Mouse (Mus musculus) heart, adult 11 months (tissue): ENCODE measurements at regions not wholly inside any gene's neighbourhood (a gene's known extent, or its start where the extent isn't known, plus 50 kb on each side); places are given as distances from the start of the nearest gene placed in this dataset.

ENCODE experiments used
- DNase-seq: peaks from one replicate; pipeline ENCODE4 v3.0.0; 2022

DNA sequence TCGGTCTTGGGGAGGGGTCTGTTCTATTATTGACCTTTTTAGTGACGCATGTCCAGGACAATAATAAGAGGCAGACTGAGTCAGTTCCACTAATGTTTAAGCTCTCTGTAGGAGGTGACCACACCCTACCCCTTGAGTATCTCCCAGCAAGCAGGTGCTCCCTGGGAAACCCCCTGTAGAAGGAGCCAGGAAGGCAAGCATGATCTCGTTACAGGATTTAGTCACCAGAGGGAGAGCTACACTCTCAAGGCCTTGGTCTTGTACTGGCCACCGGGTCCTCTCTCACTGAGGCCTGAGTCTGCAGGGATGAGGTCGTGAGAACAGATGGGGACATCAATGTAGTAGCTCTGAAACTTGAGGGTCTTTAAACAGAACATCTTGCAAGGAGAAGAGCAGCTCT lies 55.3 kb upstream of the Ccnd2 start:
- no peak for DNase-seq

DNA sequence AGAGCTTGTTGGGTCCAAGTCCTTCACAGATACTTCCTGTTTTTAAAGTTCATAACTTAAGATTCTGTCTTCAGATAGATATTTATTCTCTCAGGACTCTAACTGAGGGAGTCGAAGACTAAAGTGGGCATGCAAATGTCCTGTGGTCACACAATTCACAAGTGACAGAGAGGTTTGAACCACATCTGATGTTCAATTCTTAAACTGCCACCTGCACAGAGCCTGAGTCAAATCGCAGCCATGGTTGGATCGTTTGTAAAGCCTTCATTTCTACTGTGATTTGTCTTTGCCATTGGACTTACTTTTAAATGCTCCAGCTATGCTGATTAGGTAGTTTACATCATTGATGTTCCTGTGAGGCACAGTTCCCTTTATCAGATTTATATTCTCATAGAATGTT lies 61.4 kb upstream of the Ccnd2 start:
- no peak for DNase-seq

DNA sequence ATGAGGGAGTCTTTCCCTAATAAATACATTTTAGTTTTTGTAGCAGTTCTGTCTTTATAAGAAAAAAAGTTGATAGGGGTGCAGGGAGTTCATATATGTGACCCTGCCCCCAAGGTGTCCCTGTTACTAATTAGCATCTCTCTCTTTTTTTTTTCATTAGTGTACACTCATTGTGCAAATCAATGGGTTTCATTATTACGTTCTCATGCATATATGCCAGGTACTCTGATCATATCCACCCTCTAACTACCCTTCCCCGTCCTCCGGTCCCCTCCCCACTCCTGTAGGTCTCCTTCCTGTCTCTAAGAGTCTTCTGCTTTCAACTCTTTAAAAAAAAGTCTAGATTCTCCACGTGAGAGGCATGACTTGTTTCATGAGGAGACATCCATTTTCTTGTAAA lies 63.9 kb upstream of the Ccnd2 start:
- DNase-seq = no peak

DNA sequence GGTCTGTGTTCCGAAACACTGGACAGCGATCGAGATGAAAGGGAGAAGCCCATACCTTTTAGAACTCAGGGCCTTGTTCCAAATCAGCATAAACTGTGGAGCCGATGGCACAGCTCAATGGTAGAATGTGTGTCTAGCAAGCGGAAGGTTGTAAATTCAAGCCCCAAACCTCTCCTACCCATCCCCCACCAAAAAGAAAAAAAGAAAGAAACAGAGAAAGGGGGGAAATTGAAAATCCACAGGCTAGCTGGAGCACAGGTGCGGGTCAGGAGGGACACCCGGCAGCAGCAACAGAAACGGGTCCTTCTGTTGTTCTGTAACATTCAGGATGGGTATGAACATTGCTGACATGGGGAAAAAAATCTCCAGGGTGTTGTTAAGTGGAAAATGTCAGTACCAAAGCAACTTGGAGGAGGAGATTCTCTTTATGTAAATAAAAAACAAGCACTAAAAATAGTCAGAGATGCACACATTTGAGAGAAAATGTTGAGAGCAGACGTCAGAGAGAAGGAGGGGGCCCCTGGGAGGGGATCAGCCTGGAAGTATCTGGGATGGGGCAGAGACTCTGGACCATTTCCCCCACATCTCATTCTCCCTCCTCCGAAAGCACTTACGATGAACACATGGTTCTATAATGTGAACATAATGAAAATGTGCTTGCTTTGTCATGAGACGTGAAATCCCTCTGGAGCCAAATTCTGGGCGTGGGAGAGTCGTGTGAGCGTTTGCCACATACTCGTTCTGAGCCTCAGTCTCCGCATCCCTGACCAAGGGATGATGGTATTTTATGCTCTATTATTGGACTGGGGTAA lies 66.8 kb upstream of the Ccnd2 start:
- no peak for DNase-seq

DNA sequence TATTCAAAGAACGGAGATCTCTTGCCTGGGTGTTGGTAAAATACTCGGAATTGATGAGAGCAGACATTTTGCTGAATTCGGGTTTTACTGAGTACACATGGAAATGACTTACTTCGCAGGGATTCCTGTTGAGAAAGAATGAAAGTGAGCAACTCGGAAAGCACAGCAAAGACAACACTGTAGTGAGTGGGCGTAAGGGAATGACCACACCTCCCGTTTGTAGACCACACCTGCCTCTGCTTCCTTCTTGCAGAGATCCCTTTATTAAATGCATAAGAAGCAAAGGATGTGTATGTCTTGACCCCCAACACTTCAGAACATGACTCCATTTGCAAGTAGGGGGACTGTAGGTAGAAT lies 67.4 kb upstream of the Ccnd2 start:
- no peak for DNase-seq

DNA sequence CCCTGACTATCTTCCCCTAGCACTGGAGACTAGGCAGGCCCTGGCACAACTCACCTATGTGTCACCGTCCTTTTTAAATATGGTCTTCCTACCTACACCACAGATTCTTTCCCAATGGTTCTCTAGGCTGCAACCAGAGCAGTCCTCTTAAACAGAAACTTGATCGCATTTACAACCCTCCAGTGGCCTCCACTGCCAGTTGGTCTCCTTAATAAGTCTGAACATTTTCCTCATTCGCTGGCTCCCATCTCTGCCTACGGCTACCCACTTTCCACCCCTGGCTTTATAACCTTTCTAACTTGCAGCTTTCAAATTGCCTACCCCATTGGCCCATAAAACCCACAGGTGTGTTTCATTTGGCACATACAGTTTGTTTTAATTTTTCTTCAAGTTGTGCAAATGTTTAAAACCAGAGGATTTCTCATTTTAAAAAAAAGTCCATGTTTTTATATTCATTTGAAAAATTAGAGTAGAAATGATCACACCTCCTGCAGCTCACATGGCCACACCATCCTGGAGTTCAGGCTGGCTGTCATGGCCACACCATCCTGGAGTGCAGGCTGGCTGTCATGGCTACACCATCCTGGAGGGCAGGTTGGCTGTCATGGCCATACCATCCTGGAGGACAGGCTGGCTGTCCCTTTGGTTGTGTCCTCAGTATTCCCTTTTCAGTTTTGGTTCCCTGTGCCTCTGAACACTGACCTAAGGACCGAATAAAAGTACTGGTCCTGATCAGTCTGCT lies 74.4 kb upstream of the Ccnd2 start:
- no peak for DNase-seq

DNA sequence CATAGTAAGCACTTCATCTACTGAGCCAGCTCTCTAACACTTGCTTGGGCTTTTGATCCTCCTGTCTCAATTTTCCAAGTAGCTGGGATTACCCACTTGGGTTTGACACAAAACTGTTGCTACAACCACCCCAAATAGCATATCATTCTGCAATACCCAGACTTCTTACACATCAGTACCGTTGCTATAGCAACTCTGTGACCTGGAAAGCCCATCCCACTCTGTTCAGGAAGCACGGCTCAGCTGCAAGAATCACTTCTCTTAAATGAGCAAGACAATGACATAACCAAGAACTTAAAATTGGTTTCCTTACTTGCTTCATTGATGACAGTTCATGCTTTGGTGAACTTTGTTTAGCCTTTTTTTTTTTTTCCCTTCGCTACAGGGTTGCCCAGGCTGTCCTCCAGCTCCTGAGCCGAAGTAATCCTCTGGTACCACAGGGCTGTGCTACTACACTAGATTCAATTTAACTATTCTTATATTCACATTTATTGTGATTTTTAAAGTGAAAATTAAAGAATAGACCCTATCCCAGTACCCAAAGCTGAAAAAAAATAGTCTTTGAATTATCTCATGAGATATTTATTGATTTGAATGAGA lies 84.6 kb upstream of the Ccnd2 start:
- peak; percentile 94 for DNase-seq

DNA sequence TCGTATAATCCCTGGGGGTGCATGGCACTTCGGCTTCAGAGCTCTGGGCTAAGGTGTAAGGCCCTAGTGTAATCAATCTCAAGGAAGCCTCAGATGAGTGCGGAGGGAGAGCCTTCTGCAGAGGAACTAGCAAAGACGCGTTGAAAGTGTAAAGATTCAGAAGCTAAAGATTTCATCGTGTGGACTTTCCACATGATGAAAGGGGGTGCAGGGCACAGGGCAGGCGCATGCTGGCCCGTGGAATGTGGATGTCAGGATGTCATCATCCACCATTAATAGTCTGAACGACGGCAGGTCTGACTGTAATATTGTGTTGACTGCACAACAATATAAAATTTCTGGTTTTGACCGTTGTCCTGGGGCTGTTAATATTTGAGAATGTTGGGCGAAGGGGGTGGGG lies 85.2 kb upstream of the Ccnd2 start:
- DNase-seq = no peak

DNA sequence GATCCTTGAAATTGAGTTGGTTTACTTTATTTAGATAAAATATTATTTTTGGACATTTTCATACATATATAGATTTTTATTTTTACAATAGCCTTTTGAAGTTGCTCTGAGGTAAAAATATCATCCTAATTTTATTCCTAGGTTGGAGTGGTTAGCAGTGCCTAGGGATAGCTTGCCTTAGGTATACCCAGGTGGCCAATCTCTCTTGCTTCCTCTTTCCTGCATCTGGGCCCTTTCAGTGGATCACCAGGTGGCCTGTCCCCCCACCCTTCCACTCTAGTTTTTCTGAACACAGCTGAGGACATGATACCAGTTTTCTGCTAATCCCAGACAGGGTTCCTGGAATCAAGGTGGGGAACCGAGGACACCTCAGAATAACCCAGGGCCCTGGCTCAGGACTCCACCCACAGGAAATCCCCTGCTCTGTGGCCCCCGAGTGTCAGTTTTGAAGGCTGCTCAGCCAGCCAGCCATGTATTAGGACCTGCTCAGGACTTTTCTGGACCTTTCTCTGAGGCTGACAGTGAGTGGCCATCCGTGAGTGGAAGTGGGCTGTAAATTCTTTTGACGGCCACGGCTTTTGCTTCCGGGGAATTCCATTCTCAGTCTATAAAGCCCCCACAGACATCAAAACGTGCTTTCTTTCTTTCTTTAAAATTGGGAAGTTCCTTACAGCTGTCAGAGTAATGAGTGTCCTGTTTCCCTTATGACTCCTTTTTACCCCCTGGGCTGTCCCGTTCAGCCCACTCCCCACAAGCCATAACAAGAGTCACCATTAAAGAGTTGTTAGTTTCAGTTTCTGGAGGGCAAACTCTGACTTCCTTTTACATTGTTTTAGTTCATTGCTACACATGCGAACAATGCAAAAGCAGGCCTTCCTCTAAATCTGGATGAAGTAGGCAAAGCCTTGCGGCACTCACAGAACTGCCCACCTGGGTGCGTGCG lies 87.8 kb upstream of the Ccnd2 start:
- DNase-seq = no peak

DNA sequence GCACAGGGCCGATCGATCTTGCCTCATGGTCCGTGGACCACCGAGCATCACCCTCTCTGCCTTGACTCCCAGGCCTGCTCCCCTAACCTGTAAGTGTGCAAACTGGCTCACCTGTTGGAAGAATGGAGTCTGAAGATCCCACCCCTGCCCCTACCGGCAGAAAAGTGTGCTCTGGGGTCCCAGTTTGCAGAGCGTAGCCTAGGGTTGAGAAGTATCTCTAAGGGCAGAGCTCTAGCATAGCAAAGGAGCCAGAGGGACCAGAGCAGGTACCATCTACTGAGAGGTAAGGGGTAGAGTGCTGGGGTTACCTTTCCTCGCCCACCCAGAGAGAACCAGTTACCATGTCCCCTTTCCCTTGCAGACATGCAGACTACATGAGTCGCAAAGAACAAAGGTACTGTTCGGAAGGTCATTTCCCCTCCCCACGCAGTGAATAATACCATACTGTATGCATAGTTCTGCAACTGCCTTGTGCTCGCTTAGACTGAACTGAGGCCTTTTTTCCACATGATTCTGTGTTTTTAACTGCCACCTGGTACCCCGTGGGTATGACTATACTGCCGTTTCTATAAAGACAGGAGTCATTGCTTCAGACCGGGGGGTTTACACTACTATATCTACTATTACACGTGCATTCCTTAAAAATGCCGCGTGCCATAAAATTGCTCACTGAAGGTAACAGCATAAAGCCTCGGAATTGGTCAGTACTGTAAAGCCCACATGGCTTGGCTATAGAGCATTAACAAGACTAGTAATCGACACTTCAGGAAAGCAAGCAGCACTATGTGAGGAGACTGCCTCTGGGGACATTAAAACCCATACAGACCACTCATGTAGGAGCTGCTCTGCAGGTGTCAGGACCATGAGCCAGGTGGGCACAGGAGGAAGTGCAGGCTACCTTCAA lies 88.7 kb upstream of the Ccnd2 start:
- no peak for DNase-seq

DNA sequence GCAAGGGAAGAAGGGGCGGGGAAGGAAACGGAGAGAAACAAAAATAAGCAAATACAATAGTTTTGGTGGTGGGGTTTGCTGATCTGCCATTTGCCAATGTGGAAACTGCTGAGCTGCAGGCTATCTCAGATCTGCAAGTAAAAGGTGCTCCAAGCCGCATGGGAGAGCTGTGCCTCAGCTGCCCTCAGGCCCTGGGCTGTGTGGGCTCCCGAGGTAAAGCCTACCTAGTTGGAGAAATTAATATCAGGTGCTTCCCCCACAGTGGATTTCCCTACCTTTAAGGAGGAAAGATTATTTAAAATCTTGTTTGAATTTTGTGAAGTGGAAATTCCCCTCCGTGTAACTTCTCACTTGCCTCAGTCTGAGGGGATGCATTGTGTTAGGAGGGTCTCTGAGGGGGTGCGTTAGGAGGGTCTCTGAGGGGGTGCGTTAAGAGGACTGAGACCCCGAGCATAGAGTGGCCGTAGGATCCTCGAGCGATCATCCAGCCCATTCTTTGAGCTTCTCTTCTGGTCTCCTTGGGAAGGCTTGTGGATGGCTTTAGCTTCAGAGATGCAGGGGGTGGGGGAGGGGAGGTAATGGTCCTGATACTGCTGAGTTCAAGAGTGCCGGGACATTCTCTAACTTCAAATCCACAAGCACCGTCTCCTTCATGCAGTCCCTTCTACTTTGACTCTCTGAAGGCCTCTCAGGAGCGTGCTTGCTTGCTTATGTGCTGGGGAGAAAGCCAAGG lies 89.9 kb upstream of the Ccnd2 start:
- DNase-seq = no peak

DNA sequence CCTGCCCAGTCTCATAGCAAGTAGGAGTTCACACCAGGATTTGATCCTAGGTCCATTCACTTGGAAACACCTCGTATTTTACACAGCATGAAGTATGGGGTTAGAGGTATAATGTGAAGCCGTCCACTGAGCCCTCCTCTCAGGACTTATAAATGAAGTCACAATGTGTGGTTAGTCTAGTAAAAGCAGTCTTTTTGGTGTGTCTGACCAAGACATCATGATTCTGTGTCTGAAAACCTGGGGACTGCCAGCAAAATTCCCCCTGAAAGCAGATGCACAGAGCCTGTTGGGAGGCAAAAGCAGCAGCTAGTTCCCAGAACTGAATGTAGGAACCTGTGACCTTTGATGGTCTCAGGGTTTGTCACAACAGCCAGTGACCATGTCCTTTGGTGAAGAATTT lies 91.0 kb upstream of the Ccnd2 start:
- DNase-seq = no peak

DNA sequence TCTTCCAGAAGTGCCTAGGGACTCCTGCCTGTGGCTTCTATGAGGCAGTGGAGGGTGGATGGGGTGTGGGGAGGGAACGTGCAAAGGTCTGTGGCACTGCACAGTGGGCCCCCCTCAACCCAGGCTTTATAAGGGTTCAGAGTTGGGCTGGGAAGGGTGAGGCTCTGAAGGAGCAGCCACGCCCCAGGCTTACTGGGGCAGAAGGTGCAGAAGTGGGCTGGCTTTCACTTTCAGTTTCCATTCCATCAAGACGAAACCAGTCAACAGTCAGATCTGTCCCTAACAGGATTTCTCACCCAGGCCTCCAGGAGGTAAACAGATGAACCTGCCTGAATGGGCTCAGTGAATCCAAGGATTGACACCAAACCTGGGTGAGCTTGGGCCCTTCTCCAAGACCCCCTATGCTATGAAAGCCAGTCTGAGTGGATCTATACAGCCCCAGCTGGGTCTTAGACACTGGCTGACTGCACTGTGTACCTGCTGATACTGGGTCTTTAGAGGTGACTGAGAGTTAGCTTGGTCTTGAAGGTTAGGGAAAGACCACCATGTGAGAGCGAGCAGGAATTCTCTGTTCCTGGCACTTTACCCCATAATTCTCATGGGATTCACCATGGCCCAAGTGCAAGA lies 93.9 kb upstream of the Ccnd2 start:
- DNase-seq = peak; percentile 95

DNA sequence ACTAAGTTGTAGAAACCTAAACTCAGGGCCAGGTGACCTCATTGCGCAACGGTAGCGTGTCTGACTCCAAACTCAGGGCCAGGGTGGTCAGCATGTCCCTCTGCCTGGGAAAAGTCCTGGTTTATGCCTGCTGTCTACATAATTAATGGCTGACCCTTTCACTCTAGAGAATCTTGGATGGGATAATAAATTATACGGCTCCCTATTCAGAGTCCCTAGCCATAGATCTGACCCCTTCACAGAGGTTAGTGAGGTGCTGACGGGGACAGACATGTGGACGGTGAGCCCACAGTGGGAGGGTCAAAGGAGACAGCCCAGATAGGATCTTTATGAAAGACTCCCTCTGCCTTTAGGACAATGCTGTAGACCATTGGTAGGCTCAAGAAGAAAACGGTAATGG lies 94.7 kb upstream of the Ccnd2 start:
- DNase-seq = no peak

DNA sequence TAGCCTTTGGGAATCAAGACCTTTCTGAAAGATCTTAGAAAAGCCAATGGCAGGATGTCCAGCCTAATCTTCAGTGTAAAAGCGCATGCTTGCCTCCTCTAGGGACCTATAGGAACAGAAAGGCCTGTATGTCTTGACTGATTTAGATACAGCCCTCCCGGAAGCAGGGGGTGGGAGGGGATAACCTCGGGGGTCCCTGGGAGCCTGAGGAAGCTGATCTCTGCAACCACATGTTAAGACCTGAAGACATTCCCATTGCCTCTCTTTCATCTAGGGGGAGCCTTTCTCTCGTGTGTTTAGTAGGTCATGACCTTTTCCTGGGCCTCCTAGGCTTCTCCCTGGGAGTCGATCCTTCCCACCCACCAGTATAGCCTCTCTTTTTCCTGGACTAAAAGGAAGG lies 95.3 kb upstream of the Ccnd2 start:
- DNase-seq = no peak

DNA sequence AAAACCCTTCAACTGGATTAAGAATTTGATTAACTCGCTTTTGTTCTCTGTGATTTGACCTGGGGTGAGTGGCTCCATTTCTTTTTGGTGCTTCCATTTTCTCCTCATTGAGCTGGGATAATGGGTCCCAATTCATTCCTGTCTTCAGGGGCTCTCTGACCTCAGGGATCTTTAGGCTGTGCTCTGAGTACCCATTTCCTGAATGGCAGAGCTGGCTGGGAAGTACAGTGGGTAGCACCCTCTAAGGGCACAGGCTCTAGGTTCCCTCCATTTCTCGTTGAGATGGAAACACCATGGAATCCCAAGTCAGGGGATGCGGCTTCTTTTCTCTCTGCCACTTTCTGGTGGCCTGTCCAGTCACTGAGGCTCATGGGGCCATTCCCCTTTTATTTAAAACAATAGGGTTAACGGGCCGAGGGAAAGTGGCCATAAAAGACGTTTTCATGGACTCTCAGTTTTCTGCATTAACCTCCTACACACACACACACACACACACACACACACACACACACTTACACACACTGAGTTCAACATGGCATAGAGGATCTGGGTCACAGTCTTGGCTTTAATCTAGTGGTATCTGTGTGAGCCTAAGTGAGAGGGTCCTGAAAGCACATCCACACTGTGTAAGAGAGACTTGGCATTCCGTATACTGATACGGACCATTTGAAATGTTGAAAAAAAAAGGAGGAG lies 98.3 kb upstream of the Ccnd2 start:
- DNase-seq = no peak

DNA sequence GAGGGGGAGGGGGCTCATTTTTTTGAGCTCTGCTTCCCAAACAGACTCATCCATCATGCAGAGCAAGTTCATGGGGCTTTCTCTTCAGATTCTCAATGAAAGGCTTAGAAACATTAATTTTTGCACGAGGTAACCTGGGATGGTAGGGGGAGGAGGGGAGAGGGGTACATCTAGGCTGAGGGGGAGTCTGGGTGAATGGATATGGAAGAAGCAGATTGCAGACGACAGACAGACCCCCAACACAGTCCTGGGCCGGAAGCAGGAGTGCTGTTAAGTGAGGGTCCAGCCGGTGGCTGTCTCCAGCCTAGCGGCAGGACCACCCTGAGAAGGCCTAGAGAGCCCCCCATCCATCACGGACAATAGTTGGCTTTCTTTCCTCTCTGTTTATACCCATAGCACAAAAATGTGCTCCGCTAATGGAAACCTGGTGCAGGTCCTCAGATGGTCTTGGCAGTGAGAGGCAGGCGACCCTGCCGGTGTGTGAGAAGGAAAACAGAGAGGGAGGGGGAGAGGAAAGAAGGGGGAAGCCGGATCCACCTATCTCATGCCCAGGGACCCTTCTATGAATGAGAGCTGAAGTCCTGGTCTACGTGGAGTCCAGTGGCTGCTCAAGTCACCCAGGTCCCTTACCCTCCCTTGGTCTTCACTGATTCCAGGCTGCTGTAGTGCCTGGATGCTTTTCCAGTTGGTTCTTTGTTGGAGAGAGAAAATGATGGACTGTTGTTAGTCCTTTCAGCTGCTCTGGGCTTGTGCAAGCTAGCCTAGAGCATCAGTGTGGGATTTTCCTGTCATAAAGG lies 99.1 kb upstream of the Ccnd2 start:
- DNase-seq = no peak

DNA sequence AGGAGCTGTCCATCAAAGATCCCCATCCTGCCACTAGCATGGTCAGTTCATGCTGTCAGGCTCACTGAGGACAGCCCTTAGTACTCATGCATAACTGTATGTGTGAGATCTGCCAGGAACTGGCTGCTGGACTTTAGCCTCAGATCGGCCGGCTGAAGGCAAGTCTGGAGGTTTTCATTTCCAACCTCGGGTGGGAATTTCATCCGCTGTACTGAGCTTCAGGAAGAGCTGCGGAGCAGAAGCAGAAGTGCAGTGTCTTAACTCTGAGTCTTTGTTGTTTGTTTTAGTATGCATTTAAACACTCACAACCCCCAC lies 99.6 kb upstream of the Ccnd2 start:
- no peak for DNase-seq

DNA sequence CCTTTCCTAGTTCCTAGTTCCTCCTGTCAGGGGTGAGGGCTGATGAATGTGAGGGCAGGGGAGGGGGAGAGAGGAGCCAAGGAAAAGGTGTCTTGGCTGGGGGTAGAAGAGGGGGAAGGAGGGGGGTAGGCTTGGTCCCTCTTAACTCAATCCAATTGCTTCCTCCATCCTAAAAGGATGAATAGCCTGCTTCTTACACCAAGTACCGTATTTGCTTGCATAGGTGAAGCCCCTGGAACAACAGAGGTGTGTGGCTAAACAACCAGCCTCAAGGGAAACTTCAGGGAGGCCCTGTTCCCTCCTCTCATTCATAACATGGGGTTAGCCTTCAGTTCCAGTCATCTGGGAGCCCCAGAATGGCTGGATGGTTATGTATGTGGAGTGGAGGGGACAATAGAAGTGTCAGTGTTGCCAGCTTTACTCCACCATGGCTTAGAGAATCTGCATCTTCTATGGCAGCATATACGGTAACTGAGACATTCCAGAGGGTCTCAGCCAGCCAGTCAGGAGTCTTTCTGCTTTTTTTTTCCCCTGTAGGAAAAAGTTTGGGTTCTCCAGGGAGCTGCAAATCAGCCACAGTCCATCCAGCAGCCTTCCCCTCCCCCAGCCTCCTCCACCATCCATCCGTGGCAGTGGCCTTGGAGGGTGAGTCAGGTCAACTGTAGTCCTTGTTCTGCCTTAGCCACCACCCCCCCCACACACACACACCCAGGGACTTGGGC lies 100.2 kb upstream of the Ccnd2 start:
- no peak for DNase-seq
